Mouse (Mus musculus): Measurements from ENCODE around the gene Ctdsp1.

Gene Ctdsp1

GRCm38 (mm10) chr1:74390924-74391748 lies at the start of gene Ctdsp1:
Gene Ctdsp1 (plus strand): TSS chr1:74391509.
- DNase-seq (ENCODE audit: low spot score): peak; percentile 97

GRCm38 (mm10) chr1:74341898-74342297 lies 49.4 kb upstream of the Ctdsp1 start:
- DNase-seq (ENCODE audit: low spot score): no peak

- DNase-seq (ENCODE audit: low spot score): no peak
Observed at GRCm38 (mm10) chr1:74342308-74342707, 49.0 kb upstream of the Ctdsp1 start.

GRCm38 (mm10) chr1:74343161-74343560 lies 48.1 kb upstream of the Ctdsp1 start:
- DNase-seq (ENCODE audit: low spot score): no peak

GRCm38 (mm10) chr1:74344163-74344916 lies 47.0 kb upstream of the Ctdsp1 start:
- no peak for DNase-seq (ENCODE audit: low spot score)

GRCm38 (mm10) chr1:74351185-74351769 lies 40.0 kb upstream of the Ctdsp1 start:
- DNase-seq (ENCODE audit: low spot score): no peak

- no peak for DNase-seq (ENCODE audit: low spot score)
Observed at GRCm38 (mm10) chr1:74352532-74353096, 38.7 kb upstream of the Ctdsp1 start.

GRCm38 (mm10) chr1:74353453-74354229 lies 37.7 kb upstream of the Ctdsp1 start:
- DNase-seq (ENCODE audit: low spot score): no peak

GRCm38 (mm10) chr1:74357531-74357930 lies 33.8 kb upstream of the Ctdsp1 start:
- DNase-seq (ENCODE audit: low spot score): peak; percentile 41

GRCm38 (mm10) chr1:74359952-74360517 lies 31.3 kb upstream of the Ctdsp1 start:
- no peak for DNase-seq (ENCODE audit: low spot score)

GRCm38 (mm10) chr1:74361812-74362211 lies 29.5 kb upstream of the Ctdsp1 start, which contains the start of gene Catip:
Gene Catip (plus strand): TSS chr1:74362108.
- DNase-seq (ENCODE audit: low spot score): peak; percentile 93

- peak; percentile 11 for DNase-seq (ENCODE audit: low spot score)
Observed at GRCm38 (mm10) chr1:74362325-74363229, 28.7 kb upstream of the Ctdsp1 start.

GRCm38 (mm10) chr1:74363437-74363836 lies 27.9 kb upstream of the Ctdsp1 start:
- DNase-seq (ENCODE audit: low spot score): no peak

- no peak for DNase-seq (ENCODE audit: low spot score)
Observed at GRCm38 (mm10) chr1:74364270-74364669, 27.0 kb upstream of the Ctdsp1 start.

GRCm38 (mm10) chr1:74367886-74368645 lies 23.2 kb upstream of the Ctdsp1 start:
- DNase-seq (ENCODE audit: low spot score): peak; percentile 56

GRCm38 (mm10) chr1:74370040-74370439 lies 21.3 kb upstream of the Ctdsp1 start:
- no peak for DNase-seq (ENCODE audit: low spot score)

- DNase-seq (ENCODE audit: low spot score): no peak
Observed at GRCm38 (mm10) chr1:74373372-74373771, 17.9 kb upstream of the Ctdsp1 start.

GRCm38 (mm10) chr1:74374980-74375379 lies 16.3 kb upstream of the Ctdsp1 start, which contains the start of gene Slc11a1:
Gene Slc11a1 (plus strand): TSS chr1:74375195.
- no peak for DNase-seq (ENCODE audit: low spot score)

GRCm38 (mm10) chr1:74375561-74375960 lies 15.7 kb upstream of the Ctdsp1 start:
- DNase-seq (ENCODE audit: low spot score): no peak

All from retina, embryonic 14.5 days (tissue).